Mouse (Mus musculus): ENCODE measurements around the gene Irak4.

Gene Irak4

GRCm38 (mm10) chr15:94564909-94565308, 21.5 kb downstream of the Irak4 start:
- DNase-seq = no peak

GRCm38 (mm10) chr15:94565854-94566253, 22.4 kb downstream of the Irak4 start:
- no peak for DNase-seq

- no peak for DNase-seq
These were observed 25.2 kb downstream of the Irak4 start for GRCm38 (mm10) chr15:94568496-94569182.

- no peak for DNase-seq
These were observed 28.1 kb downstream of the Irak4 start for GRCm38 (mm10) chr15:94571501-94571900.

- DNase-seq = no peak
These were observed 29.3 kb downstream of the Irak4 start for GRCm38 (mm10) chr15:94572746-94573145.

GRCm38 (mm10) chr15:94574566-94575268, 31.3 kb downstream of the Irak4 start:
- no peak for DNase-seq

GRCm38 (mm10) chr15:94582000-94582593, 38.7 kb downstream of the Irak4 start:
- DNase-seq = no peak

GRCm38 (mm10) chr15:94583153-94583552, 39.7 kb downstream of the Irak4 start:
- DNase-seq = no peak

GRCm38 (mm10) chr15:94584738-94585137, 41.3 kb downstream of the Irak4 start:
- no peak for DNase-seq

- no peak for DNase-seq
These were observed 44.6 kb downstream of the Irak4 start for GRCm38 (mm10) chr15:94587826-94588715.

- peak; percentile 100 for DNase-seq
These were observed 46.0 kb downstream of the Irak4 start, which contains the start of gene Twf1 for GRCm38 (mm10) chr15:94589219-94590075. Twf1 (minus strand) TSS chr15:94589889.

- no peak for DNase-seq
These were observed 46.6 kb downstream of the Irak4 start for GRCm38 (mm10) chr15:94590083-94590482.

- no peak for DNase-seq
These were observed 47.9 kb downstream of the Irak4 start for GRCm38 (mm10) chr15:94591356-94591755.

GRCm38 (mm10) chr15:94593586-94593985, 50.1 kb downstream of the Irak4 start:
- DNase-seq = no peak

GRCm38 (mm10) chr15:94600145-94600707, 56.8 kb downstream of the Irak4 start:
- no peak for DNase-seq

GRCm38 (mm10) chr15:94601339-94601738, 57.9 kb downstream of the Irak4 start:
- DNase-seq = peak; percentile 74

GRCm38 (mm10) chr15:94602441-94602840, 59.0 kb downstream of the Irak4 start:
- no peak for DNase-seq

GRCm38 (mm10) chr15:94607768-94608167, 64.3 kb downstream of the Irak4 start:
- no peak for DNase-seq

GRCm38 (mm10) chr15:94616036-94616435, 72.6 kb downstream of the Irak4 start:
- DNase-seq = no peak

- no peak for DNase-seq
These were observed 77.5 kb downstream of the Irak4 start for GRCm38 (mm10) chr15:94620909-94621308.

GRCm38 (mm10) chr15:94628463-94628829, 85.0 kb downstream of the Irak4 start:
- no peak for DNase-seq

Measured in thymus, postnatal 4 days (tissue).